Mouse (Mus musculus) Muller cell, postnatal 12 days (primary cell): ENCODE measurements at regions not wholly inside any gene's neighbourhood (a gene's known extent, or its start where the extent isn't known, plus 50 kb on each side); places are given as distances from the start of the nearest gene placed in this dataset.

Source experiments
- DNase-seq: peaks from one replicate; pipeline ENCODE4 v3.0.0-alpha.2; 2015; ENCODE audit errors: inconsistent ontology term

DNA sequence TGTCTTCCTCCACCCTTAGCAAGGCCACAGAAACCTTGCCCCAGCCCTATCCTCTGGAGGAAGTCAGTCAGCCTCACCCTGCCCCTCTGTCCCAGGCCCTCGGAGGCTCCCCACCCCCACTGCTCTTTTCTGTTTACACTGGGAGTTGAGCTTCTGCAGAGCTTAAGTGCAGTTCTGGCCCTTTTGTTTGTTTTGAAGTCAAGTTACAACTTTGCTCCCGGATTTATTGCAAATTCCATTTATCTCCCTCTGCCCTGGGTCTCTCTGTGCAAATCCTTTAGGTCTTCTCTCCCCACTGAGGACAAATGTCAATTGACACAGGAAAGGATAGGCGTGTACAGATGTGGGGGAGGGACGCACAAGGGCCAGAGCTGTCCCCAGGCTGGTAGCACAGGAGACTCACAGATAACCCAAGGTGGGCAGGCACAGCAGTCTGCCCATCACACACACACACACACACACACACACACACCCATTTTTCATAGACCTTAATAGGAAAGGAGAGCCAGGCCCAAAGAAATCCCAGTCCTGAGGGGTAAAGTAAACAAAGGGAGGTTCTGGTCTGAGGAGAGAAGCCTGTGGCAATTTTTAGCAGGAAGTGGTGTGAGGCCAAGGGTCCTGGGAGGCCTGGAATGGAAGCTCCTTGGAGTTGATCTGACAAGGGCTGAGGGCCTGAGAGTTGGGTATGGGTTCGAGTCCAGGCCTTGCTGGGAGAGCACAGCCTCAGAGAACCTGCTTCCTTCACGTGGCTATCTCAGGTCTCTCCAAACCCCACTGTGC lies 167.9 kb downstream of the Zfp36l1 start:
- DNase-seq = no peak

- DNase-seq = no peak
Observed at GRCm38 (mm10) chr12:79944090-79944489, 168.7 kb downstream of the Zfp36l1 start.

DNA sequence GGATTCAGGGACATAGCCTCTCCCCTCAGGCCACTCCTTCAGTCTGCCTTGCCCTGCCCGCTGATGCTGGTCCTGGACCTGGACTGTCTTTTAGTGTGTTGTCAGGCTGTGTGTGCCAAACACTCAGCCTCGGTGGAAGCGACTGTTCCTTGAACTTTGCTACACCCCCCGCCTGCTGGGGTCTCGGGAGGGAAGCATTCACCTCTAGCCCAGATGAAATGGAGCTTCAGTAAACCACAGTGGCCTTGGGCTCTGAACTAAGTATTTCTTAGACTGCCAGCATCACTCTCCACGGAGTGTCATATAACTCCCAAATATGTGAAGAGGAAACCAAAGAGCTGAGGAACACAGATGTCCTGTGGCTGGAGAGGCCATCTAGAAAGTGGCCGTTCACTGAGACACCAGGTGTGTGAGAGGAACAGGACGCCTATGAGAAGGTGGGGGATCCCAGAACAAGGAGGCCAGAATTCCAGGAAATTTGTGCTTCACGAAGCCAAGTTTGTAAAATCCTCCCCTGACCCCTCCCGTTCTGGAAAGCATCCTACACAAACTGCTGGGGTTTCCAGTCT lies 170.2 kb downstream of the Zfp36l1 start:
- DNase-seq = no peak

DNA sequence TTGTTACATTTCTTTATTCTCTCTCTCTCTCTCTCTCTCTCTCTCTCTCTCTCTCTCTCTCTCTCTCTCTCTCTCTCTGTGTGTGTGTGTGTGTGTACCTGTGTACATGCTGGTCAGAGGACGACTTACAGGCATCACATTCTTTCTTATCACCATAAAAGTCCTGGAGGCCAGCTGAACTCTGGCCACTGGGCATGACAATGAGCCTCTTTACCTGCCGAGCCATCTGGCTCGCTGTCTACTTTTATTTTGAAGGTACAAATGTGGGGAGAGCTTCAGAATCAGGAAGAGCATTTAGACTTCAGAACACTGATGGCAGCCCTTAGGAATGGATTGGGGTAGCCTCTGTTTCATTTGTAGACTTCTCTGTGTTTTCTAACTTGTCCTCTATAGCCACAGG lies 171.0 kb downstream of the Zfp36l1 start:
- DNase-seq = no peak

GRCm38 (mm10) chr12:79939436-79939835 lies 173.4 kb downstream of the Zfp36l1 start:
- no peak for DNase-seq

GRCm38 (mm10) chr12:79937876-79938275 lies 174.9 kb downstream of the Zfp36l1 start:
- DNase-seq = no peak

- DNase-seq = peak; percentile 72
Observed at GRCm38 (mm10) chr12:79936698-79937097, 176.1 kb downstream of the Zfp36l1 start.

DNA sequence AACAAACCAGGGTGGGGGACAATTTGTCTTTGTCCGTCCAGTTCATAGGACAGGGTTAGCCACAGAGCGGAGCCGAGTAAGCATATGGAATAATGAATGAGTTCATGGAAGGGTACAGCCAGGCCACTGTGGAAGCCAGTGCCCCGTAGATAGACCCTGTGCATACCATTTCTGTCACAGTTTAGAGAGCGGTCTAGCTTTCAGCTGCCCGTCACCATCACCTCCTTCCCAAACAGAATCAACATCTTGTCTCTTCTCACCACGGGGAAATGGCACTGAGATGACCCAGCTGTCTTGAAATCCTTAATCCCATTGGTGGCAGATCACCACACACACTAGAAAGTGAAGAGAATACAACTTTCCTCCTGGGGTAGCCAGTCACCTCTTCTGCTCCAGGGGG lies 178.7 kb downstream of the Zfp36l1 start:
- no peak for DNase-seq

GRCm38 (mm10) chr12:79932905-79933304 lies 179.9 kb downstream of the Zfp36l1 start:
- no peak for DNase-seq

- DNase-seq = no peak
Observed at GRCm38 (mm10) chr12:79931455-79931854, 181.4 kb downstream of the Zfp36l1 start.

GRCm38 (mm10) chr12:79929846-79930245 lies 183.0 kb downstream of the Zfp36l1 start:
- no peak for DNase-seq

DNA sequence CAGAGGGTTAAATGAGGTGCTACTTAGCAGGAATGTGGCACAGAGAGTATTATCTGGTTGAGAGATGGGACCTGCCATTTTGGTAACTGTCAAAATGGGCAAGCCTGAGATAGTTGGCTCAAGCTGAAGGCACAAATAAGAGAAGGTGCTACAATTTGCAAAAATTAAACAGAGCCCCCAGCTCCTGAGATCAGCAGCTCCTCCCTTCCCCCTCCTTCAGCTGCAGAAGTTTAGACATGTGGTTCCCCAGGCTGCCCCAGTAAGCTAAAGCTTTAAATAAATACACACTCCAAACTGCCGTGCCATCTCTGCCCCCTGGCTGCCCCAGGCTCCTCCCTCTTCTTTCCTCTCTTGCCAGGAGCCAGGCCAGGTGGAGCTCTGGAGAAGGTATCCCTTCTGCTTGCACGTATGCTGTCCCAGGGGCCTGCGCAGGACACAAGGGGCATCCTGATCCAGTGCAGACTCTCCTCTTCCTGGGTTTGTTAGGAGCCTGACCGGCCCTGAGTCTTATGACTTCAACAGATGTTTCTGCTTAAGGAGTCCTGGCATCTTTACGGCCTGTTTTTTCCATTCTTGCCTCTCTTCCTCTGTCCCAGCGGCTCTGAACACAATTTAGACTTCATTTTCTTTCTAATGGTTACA lies 184.0 kb downstream of the Zfp36l1 start:
- no peak for DNase-seq

DNA sequence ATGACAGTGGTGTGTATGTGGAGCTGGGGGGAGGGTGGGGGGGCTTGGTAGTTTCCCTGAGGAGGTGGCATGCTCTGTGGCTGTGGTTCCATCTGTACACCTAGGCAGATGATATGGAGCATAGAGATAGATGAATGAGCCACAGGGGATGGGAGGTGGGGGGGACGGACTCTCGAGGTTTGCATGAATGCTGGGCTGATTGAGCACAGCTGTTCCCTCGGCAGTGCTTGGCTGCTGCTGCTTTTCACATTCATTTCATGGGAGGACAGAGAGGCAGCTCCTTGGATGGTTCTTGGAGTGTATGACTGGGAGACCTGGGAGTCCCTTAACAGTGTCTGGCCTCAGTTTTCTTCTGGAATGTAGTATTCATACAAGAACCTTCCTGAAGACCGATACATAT lies 184.5 kb downstream of the Zfp36l1 start:
- DNase-seq = no peak

DNA sequence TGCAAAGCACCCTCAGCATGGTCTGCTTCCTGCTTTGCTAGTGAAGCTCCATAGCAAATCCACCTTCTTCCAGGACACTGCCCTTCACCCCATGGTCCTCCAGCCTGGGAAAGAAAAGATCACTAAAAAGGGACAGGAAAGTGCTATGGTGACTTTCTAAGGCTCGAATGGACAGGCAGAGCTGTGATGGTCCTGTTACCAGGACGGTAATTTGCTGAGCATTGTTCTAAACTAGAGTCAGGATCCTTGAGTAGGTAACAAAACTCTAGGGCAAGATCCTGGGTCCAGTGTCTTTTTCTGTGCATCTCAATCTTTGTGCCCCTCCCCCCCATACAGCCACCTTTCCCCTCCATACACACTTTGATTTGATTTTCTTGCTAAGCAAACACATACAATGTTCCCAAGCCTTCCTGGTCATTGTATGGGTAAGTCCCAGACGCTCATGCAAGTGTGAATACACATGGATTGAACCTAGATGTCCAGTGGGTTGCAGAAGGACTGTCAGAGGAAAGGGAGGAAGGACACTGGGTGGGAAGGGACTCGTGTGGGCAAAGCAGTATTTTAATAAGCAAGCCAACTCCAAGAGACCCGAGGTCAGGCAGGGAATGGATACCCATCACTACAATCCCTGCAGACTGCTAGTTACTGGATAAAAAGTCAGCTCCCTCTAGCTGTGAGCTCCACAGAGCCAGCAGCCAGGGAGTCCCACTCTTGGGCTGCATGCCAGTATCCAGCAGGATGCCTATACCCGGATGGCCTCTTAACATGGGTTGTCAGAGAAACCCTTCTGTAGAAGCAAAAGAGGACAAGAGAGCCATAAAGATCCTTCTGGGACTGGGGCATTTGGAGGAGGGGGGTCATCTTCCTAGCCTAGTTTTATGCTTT lies 186.9 kb downstream of the Zfp36l1 start:
- DNase-seq = no peak

DNA sequence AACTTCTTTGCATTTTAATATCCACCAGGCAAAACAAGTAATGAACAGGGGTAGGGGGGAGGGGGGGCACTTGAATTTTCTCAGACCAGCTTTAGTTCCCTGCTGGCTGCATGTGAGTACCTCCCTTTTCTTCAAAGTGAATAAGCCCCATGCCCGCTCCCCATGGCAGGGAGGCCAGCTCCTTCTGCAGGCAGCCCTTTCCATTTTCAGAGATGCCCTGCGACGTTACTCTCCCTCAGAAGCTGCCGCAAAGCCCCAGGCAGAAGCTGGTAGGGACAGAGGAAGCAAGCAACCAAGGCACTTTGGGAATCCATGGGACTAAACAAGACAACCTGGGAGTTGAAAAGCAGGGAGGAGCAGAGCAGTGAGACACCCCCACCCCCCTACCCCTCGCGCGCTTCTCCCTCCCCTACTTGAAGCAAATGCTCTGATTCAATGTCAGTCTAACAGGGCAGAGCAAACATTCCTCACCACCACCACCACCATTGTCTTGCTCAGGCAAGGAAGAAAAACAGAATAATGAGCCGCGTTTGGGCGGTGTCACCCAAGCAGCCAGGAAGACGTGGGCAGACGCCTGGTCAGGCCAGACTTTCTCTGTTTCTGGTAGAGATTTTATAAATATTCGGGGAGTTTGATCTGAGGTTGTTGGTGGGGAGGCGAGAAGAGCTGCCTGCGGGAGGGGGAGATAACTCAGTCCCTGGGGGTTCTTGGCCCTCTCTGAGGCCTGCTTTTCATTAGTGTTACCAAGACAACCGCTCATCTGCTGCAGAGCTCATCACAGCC lies 187.7 kb downstream of the Zfp36l1 start:
- DNase-seq = peak; percentile 79

- DNase-seq = no peak
Observed at GRCm38 (mm10) chr12:79923811-79924210, 189.0 kb downstream of the Zfp36l1 start.

GRCm38 (mm10) chr12:79921786-79922185 lies 191.0 kb downstream of the Zfp36l1 start:
- no peak for DNase-seq

DNA sequence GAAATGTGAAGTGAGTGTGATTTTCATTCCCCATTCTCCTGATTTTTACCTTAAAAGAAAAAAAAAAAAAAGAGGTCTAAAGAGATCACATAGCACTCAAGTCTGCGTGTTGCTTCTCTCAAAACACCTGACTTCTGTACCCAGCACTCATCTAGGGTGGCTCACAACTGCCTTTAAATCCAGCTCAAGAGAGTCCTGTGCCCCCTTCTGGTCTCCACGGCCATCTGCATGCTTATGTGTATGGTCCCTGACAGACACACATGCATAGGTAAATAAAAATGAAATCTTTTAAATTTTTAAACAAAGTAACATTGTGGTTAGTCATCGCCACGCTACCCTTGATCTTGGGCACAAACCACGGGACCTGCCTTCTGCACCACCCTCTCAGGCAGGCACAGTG lies 193.8 kb downstream of the Zfp36l1 start:
- DNase-seq = no peak

DNA sequence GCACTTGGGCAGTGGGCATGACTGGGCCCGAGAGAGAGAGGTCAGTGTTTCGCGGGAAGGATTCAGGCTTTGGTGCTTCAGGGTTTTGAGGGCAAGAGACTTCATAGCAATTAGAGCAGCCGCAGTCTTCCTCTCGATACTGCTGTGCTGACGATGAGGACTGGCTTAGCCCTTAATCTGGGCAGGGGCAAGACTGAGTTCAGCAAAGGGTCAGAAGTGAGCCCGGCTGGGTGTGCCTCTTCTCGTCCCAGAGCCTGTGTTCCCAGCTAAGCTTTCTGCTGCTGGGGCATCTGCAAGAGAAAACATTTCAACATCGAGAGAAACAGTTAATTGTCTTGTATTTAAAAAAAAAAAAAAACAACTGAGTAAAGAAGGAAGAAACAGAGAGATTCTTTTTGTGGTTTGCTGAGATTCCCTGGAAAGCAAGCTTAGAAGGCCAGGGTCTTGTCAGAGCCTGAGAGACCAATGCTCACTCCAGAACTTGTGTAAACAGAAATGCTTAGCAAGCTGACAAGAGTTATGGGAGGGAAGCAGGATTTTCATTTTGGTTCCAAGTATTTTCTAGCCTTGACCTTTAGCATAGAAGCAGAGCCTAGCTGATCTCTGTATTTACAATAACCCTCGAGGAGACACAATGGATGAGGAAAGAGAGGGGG lies 195.1 kb downstream of the Zfp36l1 start:
- DNase-seq = no peak

DNA sequence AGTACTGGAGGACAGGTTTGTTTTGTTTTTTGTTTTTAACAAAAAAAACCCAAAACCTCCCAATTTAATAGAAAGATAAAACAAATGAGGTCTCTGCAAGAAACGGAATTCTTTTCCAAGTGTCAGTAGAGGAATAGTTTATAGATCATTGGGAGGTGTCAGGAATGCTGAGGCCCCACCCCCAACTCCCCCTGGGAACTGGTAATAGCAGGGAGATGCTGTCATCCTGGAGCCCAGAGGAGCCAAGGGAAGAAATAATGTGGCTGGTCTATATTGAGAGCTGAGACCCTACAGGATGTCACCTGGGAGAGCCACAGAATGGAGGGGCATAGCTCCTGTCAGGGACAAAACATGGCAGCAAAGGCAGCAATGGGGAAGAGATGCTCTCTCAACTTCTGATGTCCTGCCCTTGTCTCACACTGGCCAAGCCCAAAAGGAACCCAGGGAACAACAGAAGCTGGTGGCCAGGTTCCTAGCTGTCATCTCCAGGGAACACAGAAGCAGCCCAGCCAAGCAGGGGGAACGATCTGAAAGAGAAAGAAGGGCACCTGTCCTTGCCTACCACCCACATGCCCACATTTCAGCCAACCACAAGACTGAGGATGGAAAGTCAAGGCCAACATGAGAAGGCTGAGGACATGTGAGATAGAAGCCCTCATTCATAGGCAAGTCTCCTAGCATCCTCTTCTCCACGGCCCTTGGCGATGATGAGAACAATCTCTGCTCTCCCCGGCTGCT lies 195.7 kb downstream of the Zfp36l1 start:
- DNase-seq = no peak
